Mouse (Mus musculus): ENCODE data around the gene Ssr2.

DNA sequence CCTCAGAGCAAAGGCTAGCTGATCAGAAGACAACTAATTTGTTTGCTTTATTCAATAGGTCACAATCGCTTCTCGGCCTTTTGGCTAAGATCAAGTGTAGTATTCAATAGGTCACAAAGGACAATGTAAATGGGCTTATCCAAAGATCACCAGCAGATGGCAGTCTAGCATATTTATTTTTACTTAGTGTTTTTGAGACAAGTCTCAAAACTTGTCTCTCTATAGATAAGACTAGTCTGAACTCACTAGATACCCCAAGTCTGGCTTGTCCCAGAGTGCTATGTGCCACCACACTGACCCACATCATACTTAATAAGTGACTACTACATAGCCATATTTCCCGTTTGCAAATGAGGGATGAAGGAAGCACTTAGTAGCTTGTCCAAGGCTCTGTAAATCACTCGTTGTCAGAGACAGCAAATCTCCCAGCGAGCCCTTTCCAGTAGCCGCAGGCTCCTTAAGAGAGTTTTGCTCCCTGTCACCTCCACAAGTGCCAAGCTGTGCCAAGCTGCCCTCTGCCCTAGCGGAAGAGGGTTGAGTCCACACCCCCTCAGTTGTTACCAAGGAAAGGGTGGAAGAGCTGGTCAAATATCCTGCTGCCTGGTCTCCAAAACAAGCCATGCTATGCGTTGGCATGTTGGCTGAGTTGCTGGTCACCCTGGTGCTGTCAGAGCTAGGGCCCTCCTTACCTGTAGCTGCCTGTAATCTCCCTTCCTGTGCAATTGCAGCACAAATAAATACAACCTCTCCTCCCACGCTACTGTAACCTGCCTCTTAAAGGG is 16.5 kb downstream of the Ssr2 start:
- peak; percentile 53 for TF ChIP-seq CTCF (IDR thresholded peaks at IDR 0.05; ENCODE audit: low read depth, low read length)
- no peak for TF ChIP-seq POLR2A (IDR thresholded peaks at IDR 0.05; ENCODE audit: extremely low read depth, insufficient read depth, low read length)

Data from liver, adult 2 months (tissue).